Mouse (Mus musculus) bone marrow, adult 2 months (tissue): ENCODE measurements around the gene Gmnc.

ENCODE experiments used
- CTCF ChIP-seq: fragments of 200-500 bp; IDR thresholded peaks from 2 replicates; pipeline ENCODE4 v1.5.1; 2011; ENCODE audit warnings: low read length, control low read depth; ENCODE audit not compliant: control insufficient read depth, insufficient read depth
- POLR2A ChIP-seq: fragments of 200-500 bp; IDR thresholded peaks from 2 replicates; pipeline ENCODE4 v1.6.1; 2011; ENCODE audit warnings: low read depth, mild to moderate bottlenecking, control low read depth, low read length, borderline replicate concordance; ENCODE audit not compliant: control insufficient read depth

GRCm38 (mm10) chr16:26950209-26950608 is 41.2 kb downstream of the Gmnc start:
- TF ChIP-seq CTCF, result no peak
- no peak for TF ChIP-seq POLR2A
